Mouse (Mus musculus) urinary bladder, postnatal 4 days (tissue): Measurements from ENCODE around the gene Gm20481.
"Not testable (repeated sequence)": the region's sequence is repeated elsewhere in the genome, so short reads cannot be mapped to it uniquely, and the experiment has no call there.

ENCODE experiments used
- DNase-seq, 2 experiments: peaks; one replicate each; pipeline ENCODE4 v3.0.0; 2021 to 2022; ENCODE audit warnings: low spot score in 2 of 2

Gm20481 gene

GRCm38 (mm10) chr17:34951636-34952377, 17.9 kb upstream of the Gm20481 start:
- no peak for DNase-seq

GRCm38 (mm10) chr17:34952378-34953040, 17.2 kb upstream of the Gm20481 start:
- peak; percentile 74 to 87 for DNase-seq

DNA sequence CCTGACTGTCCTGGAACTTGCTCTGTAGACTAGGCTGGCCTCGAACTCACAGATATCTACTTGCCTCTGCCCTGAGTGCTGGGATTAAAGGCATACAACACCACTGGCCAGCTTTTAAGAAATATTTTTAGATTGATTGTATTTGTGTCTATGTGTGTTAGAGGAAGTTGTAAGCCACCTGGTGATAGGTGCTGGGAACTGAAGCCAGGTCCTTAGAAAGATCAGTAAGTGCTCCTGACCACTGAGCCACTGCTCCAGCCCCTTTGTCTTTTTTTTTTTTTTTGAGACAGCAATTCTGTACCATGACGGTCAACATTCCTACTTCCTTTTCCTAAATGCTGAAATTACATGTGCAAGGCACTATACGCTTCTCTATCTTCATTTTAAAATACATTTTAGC, 16.5 kb upstream of the Gm20481 start:
- DNase-seq, result no peak

- no peak for DNase-seq
Measured at GRCm38 (mm10) chr17:34953904-34954303, 15.8 kb upstream of the Gm20481 start.

GRCm38 (mm10) chr17:34954831-34955230, 14.9 kb upstream of the Gm20481 start:
- DNase-seq, result no peak

GRCm38 (mm10) chr17:34955884-34956283, 13.8 kb upstream of the Gm20481 start:
- no peak for DNase-seq

GRCm38 (mm10) chr17:34956340-34956739, 13.4 kb upstream of the Gm20481 start:
- DNase-seq, result no peak

GRCm38 (mm10) chr17:34957291-34957690, 12.4 kb upstream of the Gm20481 start:
- not testable (repeated sequence) for DNase-seq

DNA sequence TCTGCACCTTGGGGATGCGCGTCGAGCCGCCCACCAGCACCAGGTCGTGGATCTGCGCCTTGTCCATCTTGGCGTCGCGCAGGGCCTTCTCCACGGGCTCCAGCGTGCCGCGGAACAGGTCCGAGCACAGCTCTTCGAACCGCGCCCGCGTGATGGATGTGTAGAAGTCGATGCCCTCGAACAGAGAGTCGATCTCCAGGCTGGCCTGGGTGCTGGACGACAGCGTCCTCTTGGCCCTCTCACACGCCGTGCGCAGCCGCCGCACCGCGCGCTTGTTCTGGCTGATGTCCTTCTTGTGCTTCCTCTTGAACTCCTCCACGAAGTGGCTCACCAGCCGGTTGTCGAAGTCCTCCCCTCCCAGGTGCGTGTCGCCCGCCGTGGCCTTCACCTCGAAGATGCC, 11.7 kb upstream of the Gm20481 start:
- not testable (repeated sequence) for DNase-seq

DNA sequence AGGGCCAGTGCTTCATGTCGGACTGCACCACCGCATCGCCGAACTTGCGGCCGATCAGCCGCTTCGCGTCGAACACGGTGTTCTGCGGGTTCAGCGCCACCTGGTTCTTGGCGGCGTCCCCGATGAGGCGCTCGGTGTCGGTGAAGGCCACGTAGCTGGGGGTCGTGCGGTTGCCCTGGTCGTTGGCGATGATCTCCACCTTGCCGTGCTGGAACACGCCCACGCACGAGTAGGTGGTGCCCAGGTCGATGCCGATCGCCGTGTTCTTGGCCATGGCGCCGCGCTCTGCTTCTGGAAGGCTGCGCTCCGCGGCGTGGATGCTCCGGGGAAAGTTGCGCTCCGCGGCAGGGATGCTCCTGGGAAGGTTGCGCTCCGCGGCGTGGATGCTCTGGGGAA, 11.0 kb upstream of the Gm20481 start:
- not testable (repeated sequence) for DNase-seq

GRCm38 (mm10) chr17:34959130-34959778, 10.5 kb upstream of the Gm20481 start, which contains the start of gene Hspa1b:
TSS of gene Hspa1b (minus strand) at chr17:34959238.
- DNase-seq, result peak; percentile 81 to 84

GRCm38 (mm10) chr17:34959881-34960515, 9.7 kb upstream of the Gm20481 start:
- DNase-seq, result no peak

DNA sequence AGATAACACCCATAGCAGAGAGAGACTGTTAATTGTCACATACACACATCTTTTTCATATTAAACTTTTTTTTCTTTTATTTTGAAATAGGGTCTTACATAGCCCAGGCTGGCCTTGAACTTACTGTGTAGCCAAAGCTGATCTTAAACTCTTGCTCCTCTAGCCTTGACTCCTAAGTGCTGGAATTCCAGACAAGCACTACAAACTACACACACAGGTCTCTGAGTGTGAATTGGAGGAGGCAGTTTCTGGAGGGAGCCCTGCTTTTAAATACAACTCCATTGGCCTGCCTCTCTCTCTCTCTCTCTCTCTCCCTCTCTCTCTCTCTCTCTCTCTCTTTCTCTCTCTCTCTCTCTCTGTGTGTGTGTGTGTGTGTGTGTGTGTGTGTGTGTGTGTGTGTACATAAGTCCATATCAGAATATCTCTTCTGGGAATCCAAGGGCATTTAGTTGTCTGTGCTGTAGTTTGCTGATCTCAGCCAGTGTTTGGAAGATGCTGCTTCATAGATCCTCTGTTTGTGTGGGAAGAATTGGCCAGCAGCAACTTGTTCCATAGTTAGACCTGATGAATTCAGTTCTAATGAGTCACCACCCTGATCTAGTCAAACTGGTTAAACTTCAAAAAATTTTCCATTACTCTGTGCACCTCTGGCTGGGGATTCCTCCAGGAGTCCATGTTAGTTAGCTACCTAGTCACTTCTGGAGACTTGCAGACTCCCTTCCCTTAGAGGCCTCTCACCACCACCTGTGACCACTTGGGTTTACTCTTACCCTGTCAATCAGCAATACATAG, 8.8 kb upstream of the Gm20481 start:
- DNase-seq, result no peak

DNA sequence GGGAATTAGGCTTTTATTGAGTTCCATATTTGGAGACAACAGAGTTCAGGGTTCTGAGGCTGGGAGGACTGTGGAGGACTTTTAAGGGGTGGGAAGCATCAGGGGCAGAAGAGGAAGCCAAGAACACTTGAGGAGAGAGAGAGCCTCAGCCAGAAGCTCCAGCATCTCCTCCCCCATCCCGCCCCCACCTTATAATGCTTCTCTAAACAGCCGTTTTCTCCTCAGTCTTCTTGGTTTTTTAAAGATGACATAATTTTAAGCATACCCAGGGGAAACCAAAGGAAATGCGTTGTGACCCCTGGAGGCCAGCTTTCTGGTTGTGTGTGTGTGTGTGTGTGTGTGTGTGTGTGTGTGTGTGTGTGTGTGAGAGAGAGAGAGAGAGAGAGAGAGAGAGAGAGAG, 7.6 kb upstream of the Gm20481 start:
- DNase-seq, result no peak

GRCm38 (mm10) chr17:34962841-34963240, 6.9 kb upstream of the Gm20481 start:
- no peak for DNase-seq

DNA sequence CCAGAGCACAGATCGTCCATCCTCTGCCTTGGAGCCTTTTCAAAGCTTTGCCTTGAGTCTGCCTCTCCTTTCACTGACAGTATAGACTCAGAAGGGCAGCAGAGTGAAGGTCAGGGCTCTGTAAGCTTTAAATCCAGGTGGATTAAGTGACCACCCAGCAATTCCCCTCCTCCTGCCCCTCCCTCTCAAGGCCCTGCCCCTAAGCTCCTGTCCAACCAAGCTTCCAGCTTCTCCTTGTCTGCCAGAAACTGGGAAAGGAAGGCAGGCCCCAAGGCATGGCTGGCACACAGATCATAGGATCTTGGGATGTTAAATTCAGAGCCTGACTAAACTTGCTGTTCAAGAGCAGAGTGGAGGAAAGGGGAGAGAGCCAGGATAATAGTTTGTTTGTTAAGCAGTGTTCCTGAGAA, 5.1 kb upstream of the Gm20481 start:
- peak in 1 of 2 experiments; percentile 37 for DNase-seq

DNA sequence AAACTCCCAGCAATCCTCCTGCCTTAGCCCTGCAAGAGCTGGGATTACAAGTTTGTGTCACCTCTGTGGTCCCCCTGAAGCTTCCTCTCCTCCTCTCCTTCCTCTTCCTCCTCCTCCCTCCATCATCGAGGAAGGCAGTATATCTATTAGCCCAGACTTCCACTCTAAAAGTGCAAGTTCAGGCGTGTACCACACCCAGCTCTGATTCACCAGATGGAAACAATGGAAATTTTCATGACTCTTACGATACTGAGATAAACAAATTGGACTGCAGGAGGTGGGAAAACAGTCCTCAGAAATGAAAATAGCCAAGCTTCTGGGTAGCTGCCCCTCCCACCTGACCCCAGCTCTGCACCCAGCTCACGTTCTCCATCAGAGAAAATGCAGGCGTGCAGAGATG, 4.1 kb upstream of the Gm20481 start:
- no peak for DNase-seq

- not testable (repeated sequence) for DNase-seq
Measured at GRCm38 (mm10) chr17:34970850-34971249, 1.1 kb downstream of the Gm20481 start.

GRCm38 (mm10) chr17:34971694-34972068, 2.0 kb downstream of the Gm20481 start:
- DNase-seq, result not testable (repeated sequence)

DNA sequence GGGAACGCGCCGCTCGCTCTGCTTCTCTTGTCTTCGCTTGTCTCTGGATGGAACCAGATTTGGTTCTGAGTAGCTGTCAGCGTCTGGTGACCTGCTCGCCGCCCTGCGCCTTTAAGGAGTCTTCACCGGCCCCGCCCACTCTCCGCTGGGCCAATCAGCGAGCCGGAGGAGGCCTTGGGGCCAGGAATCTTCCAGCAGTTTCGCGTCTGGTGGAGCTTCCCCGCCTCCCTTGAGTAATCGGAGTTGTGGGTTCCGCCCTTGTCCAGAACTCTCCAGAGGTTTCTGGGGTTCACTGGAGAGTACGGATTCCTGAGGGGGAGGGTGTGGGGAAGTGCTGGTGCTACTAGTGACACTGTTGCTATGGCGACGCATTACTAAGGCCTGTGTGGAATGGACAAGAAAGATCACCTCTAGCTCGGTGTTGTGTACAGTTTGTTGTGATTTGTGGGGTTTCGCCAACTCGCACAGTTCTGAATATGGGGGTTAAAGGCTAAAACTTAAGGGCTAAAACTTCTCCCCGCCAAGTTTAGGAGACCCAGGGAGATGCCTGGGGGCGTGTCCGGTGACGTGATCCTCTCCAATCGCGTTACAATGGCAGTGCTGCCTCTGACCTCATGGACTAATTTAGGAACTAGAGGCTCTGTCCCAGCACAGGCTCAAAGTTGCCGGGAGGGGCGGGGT, 2.5 kb downstream of the Gm20481 start, which contains the start of the genes Hspa1a and Hspa1l:
Gene Hspa1a (minus strand): TSS at position 88 of the 681 bp plus-strand sequence.
Gene Hspa1l (plus strand): TSS at position 635 of the 681 bp plus-strand sequence.
- peak; percentile 74 to 81 for DNase-seq
